Mouse (Mus musculus) liver (tissue): Measurements from ENCODE around the gene Slc16a4.
A peak's percentile ranks its signal among the peaks of the same experiment; 100 is the strongest.
"Not testable (repeated sequence)": the region's sequence is repeated elsewhere in the genome, so short reads cannot be mapped to it uniquely, and the experiment has no call there.

Experiments
- DNase-seq: peaks from one replicate; pipeline ENCODE4 v3.0.0-alpha.2; 2020; ENCODE audit warnings: mixed read lengths

The Slc16a4 gene

DNA sequence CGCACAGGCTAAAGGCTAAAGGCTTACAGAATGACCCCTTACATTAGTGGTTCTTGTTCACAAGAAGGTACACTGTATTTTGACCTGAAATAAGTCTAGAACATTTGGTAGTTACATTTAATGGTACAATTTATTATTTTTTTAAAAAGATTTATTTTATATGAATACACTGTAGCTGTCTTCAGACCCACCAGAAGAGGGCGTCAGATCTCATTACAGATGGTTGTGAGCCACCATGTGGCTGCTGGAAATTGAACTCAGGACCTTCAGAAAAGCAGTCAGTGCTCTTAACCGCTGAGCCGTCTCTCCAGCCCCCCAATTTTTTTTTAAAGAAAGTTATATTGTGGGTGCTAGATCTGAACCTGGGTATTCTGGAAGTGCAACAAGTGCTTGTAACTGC is 5.9 kb downstream of the Slc16a4 start:
- not testable (repeated sequence) for DNase-seq

DNA sequence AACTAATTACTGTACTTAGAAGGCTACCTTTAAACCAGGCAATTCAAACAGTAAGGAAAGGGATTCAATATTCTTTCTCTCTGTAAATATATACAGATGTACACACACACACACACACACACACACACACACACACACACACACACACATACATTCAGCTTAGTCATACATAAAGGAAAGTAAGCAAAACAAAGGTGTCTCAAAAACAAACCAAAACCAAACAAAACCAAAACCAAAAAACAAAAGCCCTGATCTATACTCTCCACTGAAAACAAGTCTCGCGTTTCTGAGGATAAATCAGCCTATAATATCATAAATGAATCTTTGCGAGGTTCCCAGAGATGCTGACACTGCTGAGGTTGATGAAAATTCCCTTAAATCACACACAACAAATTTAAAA is 26.3 kb downstream of the Slc16a4 start:
- DNase-seq, result no peak

DNA sequence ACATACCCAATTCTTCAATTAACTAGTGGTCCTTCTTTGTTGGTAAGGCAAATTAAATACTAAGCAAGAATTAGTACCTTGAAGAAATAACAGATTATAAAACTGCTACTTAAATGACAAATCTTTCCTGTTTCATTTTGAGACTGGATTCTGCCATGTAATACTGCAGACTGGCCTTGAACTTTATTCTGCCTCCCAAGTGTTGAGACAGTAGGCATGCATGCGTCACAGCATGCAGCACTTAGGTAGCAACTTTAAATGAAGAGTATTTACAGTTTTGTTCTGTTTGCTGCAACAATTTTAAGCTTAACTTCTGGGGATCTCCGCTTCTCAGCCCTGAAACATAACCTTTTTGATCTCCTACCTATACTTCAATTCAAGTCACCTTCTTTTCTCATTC is 30.1 kb downstream of the Slc16a4 start:
- DNase-seq, result no peak

DNA sequence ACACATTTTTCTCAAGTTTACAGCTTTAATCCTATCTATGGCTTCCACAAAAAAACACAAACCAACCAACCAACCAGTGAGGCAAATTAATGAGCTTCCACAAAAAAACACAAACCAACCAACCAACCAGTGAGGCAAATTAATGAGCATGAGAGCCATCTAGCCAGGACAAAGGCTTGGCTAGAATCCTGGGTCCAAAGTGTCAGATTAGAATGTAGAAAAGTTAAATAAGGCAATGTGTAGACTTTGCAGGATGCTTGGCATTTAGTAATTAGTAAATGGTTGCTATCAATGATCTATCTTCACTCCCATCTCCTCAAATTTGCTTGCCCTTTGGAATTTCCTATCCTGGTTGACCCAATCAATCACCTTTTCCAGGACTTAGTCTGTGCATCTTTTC is 30.7 kb downstream of the Slc16a4 start:
- DNase-seq, result no peak

DNA sequence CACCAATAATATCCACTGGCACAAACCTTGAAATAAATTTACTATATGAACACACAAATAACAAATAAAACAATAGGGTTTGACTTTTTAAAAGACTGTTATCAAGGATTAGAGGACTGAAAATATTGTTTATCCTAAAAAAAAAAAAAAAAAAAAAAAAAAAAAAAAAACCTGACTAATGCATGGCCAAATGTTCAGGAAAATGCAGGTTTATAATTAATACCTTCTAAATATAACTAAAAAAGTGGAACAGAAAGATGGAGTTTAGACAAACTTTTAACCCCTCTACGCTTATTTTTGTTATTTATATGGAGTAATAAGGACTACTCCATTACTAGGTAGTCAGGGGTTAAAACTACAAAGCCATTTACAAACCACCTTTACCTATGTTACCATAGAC is 35.4 kb downstream of the Slc16a4 start:
- DNase-seq, result no peak

DNA sequence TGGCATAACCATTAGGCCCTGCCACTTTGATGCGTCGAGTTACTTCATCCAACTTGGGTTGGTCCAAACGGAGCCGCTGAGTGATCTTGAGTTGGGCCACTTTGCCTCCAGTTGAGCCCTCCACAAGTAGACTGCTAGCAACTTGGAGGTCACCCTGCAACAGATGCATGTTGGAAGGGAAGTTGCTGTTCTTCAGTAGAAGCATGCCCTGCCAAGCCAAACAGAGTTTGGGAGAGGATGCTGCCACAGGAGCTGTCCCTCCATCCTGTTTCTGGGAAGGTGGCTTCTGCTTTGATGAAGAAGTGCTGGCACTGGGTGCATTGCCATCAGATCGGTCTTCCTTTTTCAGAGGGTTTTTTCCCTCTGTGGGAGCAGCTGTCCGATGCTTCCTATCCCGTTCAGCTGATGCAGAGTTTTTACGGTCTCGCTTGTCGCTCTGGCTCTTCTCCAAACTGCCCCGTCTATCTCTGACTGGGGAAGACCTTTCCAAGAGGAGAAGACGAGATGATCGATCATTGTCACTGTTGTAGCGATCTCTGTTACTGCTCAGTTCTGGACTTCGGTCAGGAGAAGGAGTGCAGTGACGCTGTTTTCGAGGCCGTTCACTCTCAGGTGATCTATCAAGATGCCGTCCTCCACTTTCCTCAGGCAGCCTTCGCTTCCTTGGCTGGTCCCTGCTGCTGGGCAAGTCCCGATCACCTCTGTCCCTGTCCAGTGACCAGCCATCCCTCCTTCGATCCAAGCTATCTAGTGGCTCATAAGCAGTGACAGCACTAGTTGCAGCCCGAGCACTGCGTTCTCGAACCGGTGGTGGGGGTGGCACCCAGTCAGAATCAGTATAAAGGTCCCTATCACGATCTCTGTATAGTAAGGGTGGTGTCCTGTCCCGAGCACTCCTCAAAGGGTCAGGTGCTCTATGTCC is 39.7 kb downstream of the Slc16a4 start:
- DNase-seq, result no peak

DNA sequence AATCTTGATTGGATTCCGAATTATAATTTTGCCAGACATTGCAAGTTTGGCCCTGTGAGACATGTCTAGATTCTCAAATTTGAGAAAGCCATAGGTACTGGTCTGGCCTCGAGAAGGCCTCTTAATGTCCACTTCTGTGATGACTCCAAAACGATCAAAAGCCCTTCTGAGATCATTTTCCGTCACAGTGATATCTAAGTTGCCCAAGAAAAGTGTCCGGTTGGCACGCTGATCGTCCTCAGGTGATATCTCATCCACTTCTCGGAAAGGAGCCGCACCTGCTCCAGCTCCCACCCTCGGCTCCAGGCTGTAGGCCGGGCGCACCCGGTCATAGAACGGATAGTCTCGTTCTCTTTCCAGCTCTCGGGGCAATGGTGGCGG is 40.7 kb downstream of the Slc16a4 start:
- DNase-seq, result no peak

DNA sequence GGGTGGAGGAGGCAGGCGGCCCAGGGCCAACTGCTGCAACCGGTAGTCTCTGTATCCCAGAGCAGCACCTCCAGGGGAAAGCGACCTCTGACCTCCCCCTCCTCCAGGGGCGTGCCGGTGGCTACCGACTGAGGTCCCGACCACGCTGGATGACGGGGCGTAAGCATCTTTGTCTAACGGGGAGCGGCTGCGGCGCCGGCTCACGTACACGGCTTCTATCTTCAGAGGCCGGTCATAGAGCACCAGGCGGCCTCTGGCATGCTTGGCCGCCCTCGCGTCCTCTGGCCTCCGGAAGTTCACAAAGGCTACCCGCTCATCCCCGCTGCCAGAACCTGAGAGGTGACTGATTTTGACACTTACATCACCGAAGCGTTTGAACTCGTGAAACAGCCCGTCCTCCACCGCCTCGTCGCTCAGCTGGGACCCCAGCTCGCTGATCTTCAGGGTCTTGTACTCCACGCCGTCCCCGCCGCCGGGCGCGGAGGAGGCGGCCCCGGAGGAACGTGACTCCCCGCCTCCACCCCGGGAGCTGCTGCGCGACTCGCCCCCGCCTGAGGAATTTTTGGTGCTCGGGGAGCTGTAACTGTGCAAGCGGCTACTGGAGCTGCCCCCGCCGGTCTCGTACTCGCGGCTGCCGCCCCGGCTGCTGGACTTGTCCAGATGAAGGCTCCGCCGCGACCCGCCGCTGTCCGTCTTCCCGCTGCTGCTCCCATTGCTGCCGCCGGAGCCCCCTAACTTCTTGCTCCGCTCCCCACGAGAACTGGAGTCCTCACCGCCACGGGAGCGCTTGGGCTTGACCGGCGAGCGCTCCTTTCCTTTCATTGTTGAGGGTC is 41.3 kb downstream of the Slc16a4 start:
- DNase-seq, result peak; percentile 65

DNA sequence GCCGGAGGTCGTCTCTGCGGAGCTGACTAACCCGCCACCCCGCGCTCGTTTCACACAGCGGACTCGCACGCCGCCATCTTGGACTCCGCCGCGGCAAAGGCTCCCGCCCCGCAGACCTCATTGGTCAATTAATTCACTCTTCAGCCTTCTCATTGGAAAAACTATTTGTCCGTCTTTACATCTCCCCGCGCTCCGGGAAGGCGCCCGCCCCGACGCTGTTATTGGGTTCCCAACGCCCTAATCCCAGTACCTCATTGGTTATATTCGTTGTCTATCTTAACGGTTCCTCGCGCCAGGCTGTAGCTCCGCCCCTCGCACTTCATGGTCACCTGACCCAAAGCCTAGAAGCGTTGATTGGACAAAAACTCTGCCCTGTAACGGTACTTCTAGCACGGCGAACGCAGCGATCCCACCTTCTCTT is 41.9 kb downstream of the Slc16a4 start:
- peak; percentile 97 for DNase-seq

DNA sequence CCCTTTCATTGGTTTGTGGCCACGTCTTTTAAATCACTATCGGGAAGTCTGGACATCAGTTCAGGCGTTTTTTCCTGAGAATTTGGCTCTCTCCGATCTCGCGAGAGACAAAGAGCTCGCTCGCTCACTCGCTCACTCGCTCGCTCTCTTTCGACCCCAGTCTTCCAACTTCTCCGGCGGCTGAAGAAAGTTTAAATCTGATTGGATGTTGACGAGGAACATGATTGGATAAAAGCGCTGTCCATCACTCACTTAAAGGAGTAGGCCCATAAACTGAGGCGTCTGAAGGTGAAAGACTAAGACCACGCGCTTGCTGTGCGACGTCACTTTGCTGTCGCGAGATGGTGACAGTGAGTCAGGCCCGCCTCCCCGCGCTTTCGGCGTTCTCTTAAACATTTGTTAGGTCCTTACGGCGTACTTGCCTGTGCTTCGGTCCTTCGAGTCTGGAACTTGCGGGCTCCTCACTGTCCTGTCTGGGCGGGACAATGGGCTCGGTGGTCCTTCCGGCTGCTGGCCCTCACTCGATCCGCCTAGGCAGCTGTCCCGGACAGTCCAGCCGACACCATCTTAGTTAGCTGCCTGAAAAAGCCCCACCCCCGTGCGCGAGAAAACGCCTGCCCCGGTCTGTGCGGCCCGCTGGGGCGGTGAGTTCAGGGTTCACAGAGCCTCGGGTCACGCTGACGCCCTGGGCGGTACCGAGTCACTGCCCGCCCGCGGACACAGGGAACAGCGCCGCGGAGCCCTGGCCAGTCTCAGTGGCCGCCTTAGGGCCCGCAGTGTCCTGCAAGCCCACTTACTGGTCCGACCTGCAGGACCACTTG is 42.6 kb downstream of the Slc16a4 start, which contains the start of gene Rbm15:
Gene Rbm15, minus strand, starts transcription at position 293 of the 821 bp plus-strand sequence.
- DNase-seq, result peak; percentile 95

DNA sequence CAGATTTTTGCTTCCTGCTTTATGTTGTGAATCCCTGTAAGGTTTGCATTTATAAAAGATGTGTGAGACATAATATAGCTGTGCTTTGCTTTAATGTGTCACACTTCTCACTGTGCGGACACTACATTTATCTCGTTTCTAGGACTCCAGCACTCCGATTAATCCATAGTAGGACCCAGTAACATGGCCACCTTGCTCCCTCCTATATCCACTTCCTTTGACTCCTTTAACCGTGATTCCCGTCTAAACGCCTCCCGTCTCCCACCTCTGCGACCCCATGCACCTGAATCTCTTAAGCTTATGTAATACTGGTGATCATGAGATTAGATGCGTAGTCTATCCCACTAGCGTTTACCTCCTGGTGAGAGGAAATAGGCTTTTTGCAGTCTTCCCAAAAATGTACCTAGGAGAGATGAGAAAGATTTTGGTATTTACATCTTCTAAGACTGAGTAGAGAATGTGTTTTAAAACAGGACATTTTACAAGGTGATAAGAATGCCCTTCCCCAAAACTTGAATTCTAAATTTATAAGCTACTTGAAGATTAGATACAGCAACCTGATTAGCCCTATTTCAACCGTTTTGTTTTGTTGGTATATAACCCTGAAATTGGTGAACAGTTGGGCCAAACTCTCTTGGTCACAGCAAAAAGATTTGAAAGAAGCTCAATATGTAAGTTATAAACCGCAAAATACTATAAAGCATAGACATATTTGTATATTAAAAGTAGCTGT is 43.3 kb downstream of the Slc16a4 start:
- no peak for DNase-seq

DNA sequence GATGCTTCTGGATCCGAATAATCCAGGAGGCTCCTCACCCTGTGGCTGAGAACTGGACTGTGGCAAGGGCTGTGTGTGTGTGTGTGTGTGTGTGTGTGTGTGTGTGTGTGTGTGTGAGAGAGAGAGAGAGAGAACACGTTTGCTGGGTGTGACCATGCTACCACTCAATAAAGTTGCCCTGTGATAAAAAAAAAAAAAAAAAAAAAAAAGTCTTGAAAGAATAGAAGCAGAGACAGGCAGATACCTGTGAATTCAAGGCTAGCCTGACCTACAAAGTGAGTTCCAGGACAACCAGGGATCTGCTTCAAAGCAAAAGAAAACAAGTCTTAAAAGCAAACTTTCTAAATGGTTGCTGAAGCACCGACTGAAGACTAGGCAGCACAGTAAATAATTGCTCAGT is 52.9 kb downstream of the Slc16a4 start:
- no peak for DNase-seq

DNA sequence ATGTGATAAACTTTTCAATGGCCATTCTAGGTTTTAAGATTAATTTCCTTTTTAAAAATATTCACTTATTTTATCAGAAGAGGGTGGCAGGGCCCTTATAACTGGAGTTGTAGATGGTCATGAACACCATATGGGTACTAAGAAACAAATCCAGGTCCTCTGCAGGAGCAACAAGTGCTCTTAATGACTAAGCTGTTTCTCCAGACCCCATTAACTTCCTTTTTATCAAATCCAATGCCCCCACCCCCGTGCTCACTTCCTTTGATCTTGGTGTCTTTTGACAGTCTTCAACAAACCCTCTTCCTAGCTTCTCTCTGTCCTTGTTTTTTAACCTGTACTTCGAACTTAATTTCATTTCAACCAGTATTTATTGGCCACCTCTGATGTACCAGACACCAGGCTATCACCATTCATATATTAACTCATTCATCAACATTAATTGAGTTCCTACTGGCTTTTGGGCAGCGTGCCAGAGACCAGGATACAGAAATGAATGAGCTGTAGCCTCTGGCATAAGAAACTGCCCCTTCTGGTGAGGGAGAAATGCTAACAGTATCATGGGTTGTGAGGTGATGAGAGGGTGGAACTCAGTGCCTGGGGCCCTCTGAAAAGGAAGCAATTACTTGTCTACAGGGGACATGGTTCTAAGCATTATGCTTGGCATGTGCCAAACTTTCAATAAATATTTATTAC is 54.1 kb downstream of the Slc16a4 start:
- DNase-seq, result no peak

DNA sequence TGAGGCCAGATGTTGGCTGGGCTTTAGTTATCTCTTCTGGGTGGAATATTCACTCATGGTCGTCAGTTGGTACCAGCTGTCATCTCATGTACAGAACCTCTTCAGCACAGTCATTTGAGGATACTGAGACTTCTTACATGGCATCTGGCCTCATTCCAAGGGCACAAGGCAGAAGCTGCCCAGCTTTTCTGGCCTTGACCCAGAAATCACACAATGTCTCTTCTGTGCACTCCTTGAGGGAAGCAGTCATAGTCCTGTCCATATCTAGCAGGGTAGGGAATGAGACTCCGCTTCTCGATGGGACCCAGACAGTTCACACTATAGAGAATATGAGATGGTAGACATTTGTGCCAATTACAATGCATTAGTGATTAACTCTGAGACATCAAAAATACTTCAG is 58.0 kb downstream of the Slc16a4 start:
- DNase-seq, result no peak

DNA sequence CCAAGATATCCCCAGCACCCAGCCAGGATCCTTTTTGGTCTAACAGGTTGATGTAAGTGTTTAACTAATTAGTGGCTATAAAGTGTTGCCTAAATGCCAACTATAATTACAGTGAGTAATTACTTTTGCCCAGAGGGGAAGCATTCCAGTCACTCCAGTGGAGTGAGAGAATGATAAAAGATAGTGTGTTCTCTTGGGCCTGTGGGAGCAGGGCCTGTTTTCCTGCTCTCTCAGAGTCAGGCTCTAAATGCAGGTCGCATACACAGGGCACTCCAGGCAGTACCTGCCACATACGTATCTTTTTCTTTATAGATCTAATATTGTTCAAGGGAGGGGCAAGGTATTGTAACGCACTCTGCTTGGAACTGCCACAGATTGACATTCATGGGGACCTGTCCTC is 60.7 kb downstream of the Slc16a4 start:
- DNase-seq, result no peak

DNA sequence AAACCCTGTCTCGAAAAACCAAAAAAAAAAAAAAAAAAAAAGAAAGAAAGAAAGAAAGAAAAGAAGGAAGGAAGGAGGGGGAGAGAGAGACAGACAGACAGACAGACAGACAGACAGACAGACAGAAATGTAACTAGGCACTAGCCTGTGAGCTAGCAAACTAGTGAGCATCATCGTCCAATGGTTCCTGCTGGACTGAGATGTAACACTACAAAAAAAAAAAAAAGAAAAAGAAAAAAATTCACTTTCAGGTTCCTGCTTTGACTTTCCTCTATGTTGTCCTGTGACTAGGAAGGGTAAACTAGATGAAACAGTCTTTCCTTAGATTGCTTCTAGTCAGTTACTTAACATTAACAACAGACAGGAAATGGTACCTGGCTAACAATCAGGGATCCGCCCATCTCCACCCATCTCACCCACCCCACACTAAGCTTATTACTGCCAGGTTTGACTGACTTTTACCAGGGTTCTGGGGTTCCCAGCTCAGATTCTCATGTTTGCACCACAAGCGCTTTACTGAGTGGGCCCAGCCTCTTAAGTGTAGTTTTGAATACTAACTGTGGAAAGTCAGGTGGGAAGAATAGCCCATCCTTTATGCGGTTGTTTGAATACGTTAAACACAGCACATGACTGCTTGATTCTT is 64.7 kb downstream of the Slc16a4 start:
- DNase-seq, result no peak

DNA sequence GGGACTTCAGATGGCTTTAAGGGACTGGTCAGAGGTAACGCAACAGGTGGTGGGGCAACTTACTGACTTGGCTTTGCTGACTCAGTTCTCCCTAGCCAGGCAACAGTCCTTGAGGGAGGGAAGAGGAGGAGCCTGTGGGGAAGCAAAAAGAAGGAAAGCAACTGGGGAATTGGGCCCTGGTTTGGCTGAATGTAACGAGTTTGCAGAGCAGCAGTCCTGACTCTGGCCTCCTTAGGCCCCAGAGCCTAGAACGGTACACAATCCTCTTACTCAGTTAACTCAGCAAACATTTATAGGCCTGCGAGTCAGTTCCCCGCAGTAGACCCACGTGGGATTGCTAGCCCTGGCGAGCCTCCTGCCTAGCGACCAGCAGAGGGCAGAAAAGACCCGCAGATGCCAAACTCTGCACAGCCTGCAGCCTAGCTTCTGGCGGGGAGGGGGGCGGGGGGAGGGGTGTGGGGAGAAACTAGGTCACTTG is 66.0 kb downstream of the Slc16a4 start:
- DNase-seq, result peak; percentile 67

DNA sequence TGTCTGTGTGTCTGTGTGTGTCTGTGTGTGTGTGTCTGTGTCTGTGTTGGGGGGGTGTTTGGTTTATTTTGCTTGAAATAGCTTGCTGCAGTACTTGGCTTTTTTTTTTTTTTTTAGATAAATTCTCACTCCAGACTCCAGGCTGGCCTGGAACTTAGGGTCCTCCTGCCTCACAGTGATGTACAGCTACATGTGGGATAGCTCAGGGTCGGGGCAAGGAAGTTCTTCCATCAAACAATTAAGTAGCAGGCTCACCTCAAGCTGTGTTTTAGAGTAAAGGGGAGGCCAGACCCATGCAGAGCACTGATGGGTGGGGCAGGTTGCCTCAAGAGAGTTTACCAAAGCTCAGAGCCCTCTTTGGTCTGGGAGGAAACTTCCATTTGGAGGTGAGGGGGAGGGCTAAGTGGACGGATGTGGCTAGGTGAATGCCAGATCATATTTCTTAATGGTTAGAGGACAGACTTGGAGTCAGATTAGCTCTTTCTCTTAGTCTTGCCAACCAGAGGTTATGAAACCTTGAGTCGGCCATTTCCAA is 66.7 kb downstream of the Slc16a4 start:
- no peak for DNase-seq

DNA sequence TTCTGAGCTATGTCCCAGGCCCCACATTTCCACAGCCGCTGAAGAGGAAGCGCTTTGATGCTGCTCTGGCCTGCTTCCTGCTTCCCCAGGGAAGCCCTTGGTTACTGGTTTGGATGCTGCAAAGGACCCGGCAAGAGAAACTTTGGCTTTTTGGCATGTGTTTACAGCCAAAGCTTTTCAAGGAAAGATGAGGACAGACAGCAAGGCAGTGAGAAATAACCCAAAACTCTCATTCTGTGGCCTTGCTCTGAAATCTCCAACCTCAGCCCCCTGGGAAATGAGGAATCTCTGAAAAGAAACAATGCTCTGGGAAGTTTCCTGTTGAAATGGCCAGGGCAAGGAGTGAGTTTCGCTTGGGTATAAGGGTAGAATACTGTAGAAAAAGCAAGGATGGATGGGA is 69.3 kb downstream of the Slc16a4 start:
- no peak for DNase-seq
